Mouse (Mus musculus): Measurements from ENCODE around the gene Col15a1.
A peak's percentile ranks its signal among the peaks of the same experiment; 100 is the strongest.

Col15a1 gene

GRCm38 (mm10) chr4:47207969-47208420 lies at the start of gene Col15a1:
Gene Col15a1, plus strand, starts transcription at chr4:47208161.
- DNase-seq (ENCODE audit: low spot score in 2 of 2), result peak; percentile 23 to 40

- no peak for DNase-seq (ENCODE audit: low spot score in 2 of 2)
These were observed 46.7 kb upstream of the Col15a1 start for GRCm38 (mm10) chr4:47161103-47161755.

- DNase-seq (ENCODE audit: low spot score in 2 of 2), result peak in 1 of 2 experiments; percentile 49
These were observed 46.0 kb upstream of the Col15a1 start for GRCm38 (mm10) chr4:47161756-47162587.

- no peak for DNase-seq (ENCODE audit: low spot score in 2 of 2)
These were observed 35.6 kb upstream of the Col15a1 start for GRCm38 (mm10) chr4:47172314-47172713.

- DNase-seq (ENCODE audit: low spot score in 2 of 2), result no peak
These were observed 30.9 kb upstream of the Col15a1 start for GRCm38 (mm10) chr4:47177101-47177500.

GRCm38 (mm10) chr4:47178261-47178961 lies 29.6 kb upstream of the Col15a1 start:
- DNase-seq (ENCODE audit: low spot score in 2 of 2), result peak; percentile 79 to 81

- peak in 1 of 2 experiments; percentile 14 for DNase-seq (ENCODE audit: low spot score in 2 of 2)
These were observed 28.4 kb upstream of the Col15a1 start for GRCm38 (mm10) chr4:47179535-47179934.

- no peak for DNase-seq (ENCODE audit: low spot score in 2 of 2)
These were observed 23.8 kb upstream of the Col15a1 start for GRCm38 (mm10) chr4:47184058-47184661.

GRCm38 (mm10) chr4:47186514-47186913 lies 21.4 kb upstream of the Col15a1 start:
- DNase-seq (ENCODE audit: low spot score in 2 of 2), result no peak

- DNase-seq (ENCODE audit: low spot score in 2 of 2), result no peak
These were observed 11.8 kb upstream of the Col15a1 start for GRCm38 (mm10) chr4:47196173-47196572.

- DNase-seq (ENCODE audit: low spot score in 2 of 2), result no peak
These were observed 4.3 kb upstream of the Col15a1 start for GRCm38 (mm10) chr4:47203643-47204042.

- DNase-seq (ENCODE audit: low spot score in 2 of 2), result peak in 1 of 2 experiments; percentile 36
These were observed 2.1 kb upstream of the Col15a1 start for GRCm38 (mm10) chr4:47205846-47206245.

GRCm38 (mm10) chr4:47208421-47208991 lies 545 bp downstream of the Col15a1 start:
- DNase-seq (ENCODE audit: low spot score in 2 of 2), result no peak

GRCm38 (mm10) chr4:47209466-47209865 lies 1.5 kb downstream of the Col15a1 start:
- DNase-seq (ENCODE audit: low spot score in 2 of 2), result no peak

GRCm38 (mm10) chr4:47218828-47219227 lies 10.9 kb downstream of the Col15a1 start:
- peak; percentile 45 to 50 for DNase-seq (ENCODE audit: low spot score in 2 of 2)

- no peak for DNase-seq (ENCODE audit: low spot score in 2 of 2)
These were observed 11.4 kb downstream of the Col15a1 start for GRCm38 (mm10) chr4:47219393-47219792.

GRCm38 (mm10) chr4:47220544-47220943 lies 12.6 kb downstream of the Col15a1 start:
- DNase-seq (ENCODE audit: low spot score in 2 of 2), result peak; percentile 37 to 61

GRCm38 (mm10) chr4:47222146-47222545 lies 14.2 kb downstream of the Col15a1 start:
- DNase-seq (ENCODE audit: low spot score in 2 of 2), result no peak

- no peak for DNase-seq (ENCODE audit: low spot score in 2 of 2)
These were observed 18.0 kb downstream of the Col15a1 start for GRCm38 (mm10) chr4:47225920-47226319.

GRCm38 (mm10) chr4:47227101-47227500 lies 19.1 kb downstream of the Col15a1 start:
- peak in 1 of 2 experiments; percentile 53 for DNase-seq (ENCODE audit: low spot score in 2 of 2)

GRCm38 (mm10) chr4:47227756-47228155 lies 19.8 kb downstream of the Col15a1 start:
- DNase-seq (ENCODE audit: low spot score in 2 of 2), result peak; percentile 40 to 64
